Mouse (Mus musculus) heart, adult 2 months (tissue): ENCODE measurements around the gene Rgs3.

Source experiments
- CTCF ChIP-seq: fragments of 200-600 bp; IDR thresholded peaks from 2 replicates; pipeline ENCODE4 v1.8.1; 2022; ENCODE audit warnings: antibody characterized with exemption, mild to moderate bottlenecking, moderate library complexity
- POLR2A ChIP-seq: fragments of 200-500 bp; IDR thresholded peaks from 2 replicates; pipeline ENCODE4 v1.6.1; 2011; ENCODE audit warnings: mild to moderate bottlenecking, low read depth, low read length, control low read depth; ENCODE audit not compliant: insufficient read depth

DNA sequence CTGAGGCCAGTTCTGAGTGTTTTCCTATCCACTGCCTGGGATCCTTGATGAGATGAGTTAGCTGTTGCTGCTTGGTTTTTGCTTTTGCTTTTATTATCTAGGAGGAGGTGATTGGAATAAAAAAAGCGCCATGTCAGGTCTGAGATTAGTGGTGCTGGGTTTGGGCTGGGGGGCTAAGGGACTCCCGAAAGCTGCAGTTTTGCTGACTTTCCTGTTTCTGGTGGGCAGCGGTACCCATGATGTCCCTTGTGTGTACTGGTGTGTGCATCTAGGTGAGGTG lies 60.3 kb downstream of the Rgs3 start:
- TF ChIP-seq POLR2A, result no peak
- TF ChIP-seq CTCF, result no peak
